Mouse (Mus musculus): ENCODE data around the gene Mrpl2.

The Mrpl2 gene

DNA sequence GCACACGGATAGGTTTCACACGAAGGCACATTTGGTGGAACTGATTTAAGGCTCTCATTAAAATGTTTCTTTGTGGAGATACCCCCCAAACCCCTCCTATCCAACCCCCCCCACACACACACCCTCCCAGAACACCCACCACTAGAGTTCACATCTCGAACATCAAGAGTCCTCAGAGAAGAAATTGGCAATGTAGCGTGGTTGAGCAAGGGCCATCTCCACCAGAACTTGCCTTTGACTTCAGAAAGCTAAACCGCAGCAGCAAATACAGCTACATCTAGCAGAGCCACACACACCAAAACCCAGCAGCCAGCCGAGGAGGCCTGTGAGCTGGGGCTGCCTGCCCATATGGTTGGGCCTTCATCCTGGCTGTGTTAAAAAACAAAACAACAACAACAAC, 18.6 kb upstream of the Mrpl2 start:
- no peak for DNase-seq (ENCODE audit: low read depth, low spot score)

DNA sequence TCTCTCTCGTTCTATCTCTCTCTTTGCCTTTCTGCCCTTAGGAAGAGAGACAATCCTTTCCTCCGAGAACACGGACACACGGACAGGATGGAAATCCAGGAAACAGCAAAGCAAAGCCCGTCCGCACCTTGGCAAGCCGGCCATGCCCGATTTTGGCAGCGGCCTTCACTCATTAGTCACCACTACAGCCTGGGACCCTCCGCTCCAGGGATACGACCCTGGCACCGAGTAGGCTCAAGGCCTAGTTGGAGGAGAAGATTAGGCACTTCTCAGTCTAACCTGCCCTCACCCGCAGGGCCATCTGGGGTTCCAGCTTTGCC, 17.6 kb upstream of the Mrpl2 start:
- no peak for DNase-seq (ENCODE audit: low read depth, low spot score)

DNA sequence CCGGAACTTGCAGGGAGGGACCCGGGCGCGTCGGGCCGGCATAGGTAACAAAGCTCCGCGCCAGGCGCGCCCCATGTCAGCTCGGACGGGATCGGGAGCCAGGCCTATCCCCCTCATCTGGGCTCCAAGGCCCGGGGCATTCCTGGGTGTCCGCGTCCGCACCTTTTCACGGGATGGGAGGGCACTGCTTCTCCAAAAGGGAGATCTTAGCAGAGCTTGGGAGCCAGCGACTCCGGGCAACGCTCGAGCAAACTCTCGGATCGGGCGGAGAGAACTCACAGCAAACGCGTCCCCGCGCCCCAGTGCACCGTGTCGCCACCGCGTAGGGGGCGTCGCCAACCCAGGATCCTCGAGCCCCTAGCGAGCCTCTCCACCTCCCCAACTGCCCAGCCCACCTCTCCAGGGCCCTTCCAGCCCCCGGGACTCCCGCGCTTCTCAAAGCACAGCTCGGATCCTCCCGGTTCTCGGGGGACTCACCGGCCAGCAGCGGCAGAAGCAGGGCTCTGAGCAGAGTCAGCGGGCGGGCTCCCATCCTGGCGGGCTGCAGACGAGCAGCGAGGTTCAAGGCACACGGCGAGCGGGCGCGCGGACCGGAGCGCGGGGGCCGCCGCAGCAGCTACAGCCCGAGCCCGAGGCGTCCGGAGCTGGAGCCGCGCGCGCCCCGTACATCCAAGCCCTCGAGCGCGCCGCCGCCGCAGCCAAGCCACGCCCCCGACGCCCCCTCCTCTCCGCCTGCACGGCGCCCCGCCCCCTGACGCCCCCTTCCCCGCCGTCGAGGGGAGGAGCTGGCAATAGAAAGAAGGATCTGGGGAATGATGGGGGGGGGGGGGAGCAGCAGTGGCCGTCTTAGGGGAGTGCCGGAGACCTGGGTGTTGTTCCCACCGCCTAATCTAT, 17.0 kb upstream of the Mrpl2 start, which contains the start of gene Ptk7:
Gene Ptk7, minus strand, starts transcription at position 714 of the 894 bp plus-strand sequence.
- no peak for DNase-seq (ENCODE audit: low read depth, low spot score)

DNA sequence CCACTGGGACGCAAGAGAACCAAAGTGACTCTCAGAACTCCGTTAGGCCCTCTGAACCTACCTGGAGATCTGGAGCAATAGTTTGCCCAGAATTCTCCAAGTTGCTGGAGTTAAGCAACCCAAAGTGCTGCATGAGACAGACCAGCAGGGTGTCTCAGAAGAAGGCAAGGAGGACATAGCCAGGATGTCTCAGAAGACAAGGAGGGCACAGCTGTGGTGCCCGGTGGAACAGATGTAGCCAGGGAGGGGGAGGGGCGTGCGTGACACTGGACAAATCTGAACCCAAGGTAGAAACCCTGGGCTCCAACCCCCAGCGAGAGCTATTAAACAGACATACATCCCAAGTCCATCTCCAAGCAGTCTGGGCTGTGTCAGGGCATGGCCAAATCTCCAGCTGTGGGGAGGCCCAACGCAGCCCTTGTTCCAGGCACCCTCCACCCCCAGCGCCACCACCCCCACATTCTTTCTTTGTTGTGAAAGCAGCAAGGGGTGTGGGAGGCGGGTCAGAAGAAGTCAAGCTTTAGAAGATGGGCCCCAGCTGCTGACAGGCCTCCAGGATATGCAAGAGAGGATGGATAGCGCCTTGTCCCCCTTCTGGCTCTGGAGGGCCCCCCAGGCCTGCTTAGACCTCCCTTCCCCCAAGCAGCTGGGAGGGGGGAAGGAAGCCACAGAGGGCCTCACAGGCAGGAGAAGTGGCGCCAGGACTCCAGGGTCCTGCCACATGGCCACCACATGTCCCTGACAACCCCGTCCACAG, 16.2 kb upstream of the Mrpl2 start:
- no peak for DNase-seq (ENCODE audit: low read depth, low spot score)

GRCm38 (mm10) chr17:46636831-46637523, 9.1 kb upstream of the Mrpl2 start:
- peak; percentile 59 for DNase-seq (ENCODE audit: low read depth, low spot score)

GRCm38 (mm10) chr17:46639929-46640328, 6.1 kb upstream of the Mrpl2 start:
- no peak for DNase-seq (ENCODE audit: low read depth, low spot score)

DNA sequence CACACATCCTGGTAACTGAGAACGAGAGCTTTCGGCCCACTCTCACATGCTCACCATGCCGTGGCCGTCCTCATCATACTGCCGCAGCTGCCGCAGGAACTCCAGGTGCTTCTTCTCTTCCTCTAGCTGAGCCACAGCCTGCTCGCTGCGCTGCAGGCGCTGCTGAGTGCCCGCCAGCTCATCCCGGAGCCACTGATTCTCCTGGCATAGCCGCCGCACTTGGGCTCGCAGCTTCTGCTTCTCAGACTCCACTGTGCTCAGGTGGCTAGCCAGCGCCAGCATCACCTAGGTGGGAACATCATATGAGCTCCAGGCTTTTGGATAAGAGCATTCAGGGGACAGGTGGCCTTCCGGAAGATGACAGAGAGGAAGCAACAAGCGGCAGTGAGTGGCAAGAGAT, 4.0 kb upstream of the Mrpl2 start:
- no peak for DNase-seq (ENCODE audit: low read depth, low spot score)

DNA sequence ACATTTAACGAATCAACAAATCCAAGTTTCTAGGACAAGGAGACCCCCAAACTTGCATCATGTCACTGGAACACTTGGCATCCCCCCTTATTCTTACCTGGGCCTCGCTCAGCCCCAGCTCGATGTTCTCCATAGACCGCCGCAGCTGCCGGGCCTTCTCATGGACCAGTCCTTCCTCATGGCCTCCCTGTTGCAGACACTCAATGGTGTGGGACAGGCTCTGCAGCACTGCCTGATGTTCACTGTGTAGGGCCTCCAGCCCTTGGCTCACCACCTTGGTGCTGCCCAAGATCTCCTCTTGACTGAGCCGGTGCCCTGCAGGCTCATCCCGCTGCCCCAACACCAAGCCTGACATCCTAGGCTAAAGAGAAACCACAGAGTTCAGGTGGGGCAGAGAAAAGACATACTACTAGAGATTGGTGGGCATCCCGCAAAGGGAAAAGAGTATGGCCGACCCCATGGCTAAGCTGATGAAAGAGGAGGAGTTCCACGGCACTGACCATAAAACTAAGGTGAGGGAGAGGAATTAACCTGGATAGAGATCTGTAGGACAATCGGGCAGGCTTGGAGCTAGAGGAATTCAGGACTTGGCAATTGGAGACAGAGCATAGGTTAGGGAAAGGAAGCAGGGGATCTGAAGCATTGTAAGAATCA, 1.8 kb upstream of the Mrpl2 start:
- no peak for DNase-seq (ENCODE audit: low read depth, low spot score)

DNA sequence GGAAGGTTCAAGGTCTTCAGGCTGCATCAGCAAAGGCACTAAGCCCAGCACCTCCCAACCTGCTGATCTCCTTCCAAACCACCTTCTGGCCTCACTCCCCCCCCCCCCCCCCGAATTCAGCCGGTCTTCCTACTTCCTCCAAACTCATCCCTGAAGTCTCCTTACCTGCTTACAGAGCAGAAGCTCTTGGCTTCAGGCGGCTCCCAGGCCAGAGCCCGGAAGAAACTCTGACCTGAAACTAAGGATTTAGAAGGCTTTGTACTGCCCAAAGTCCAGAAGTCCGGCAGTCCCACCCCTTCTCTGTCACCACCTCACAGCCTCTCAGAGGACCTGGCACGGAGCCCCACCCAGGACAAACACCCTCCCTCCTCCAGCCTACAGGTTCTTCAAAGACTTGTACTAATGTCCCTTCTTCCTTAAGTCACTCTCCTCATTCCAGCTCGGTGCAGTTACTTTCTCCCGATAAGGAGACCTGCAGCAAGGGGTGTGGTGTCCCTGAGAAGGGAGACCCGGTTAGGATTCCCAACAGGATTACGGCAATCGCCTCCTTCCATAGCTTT, 1.0 kb upstream of the Mrpl2 start:
- DNase-seq (ENCODE audit: low read depth, low spot score) = no peak

GRCm38 (mm10) chr17:46646322-46646662, 263 bp downstream of the Mrpl2 start:
- no peak for DNase-seq (ENCODE audit: low read depth, low spot score)

DNA sequence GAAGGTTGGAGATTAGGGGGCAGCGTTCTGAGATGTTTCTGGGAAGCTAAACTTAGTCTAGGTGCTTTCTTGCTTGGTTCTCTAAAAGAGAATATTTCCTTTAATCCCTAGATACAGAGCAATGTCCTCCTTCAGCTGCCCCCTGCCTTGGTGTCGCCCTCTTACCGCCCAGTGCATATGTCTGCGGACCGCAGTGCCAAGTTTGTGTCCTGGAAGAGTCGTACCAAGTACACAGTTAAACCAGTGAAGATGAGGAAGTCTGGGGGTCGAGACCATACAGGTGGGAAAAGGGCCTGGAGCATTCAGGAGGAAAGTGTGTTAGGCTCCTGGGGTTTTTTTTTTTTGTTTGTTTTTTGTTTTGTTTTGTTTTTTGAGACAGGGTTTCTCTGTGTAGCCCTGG, 1.2 kb downstream of the Mrpl2 start:
- DNase-seq (ENCODE audit: low read depth, low spot score) = no peak

- DNase-seq (ENCODE audit: low read depth, low spot score) = no peak
Measured at GRCm38 (mm10) chr17:46648436-46648835, 2.4 kb downstream of the Mrpl2 start.

GRCm38 (mm10) chr17:46649811-46650210, 3.8 kb downstream of the Mrpl2 start:
- no peak for DNase-seq (ENCODE audit: low read depth, low spot score)

GRCm38 (mm10) chr17:46650232-46651031, 4.4 kb downstream of the Mrpl2 start, which contains the start of gene Cul7:
Gene Cul7, plus strand, starts transcription at chr17:46650337.
- DNase-seq (ENCODE audit: low read depth, low spot score) = no peak

GRCm38 (mm10) chr17:46651292-46651691, 5.3 kb downstream of the Mrpl2 start:
- no peak for DNase-seq (ENCODE audit: low read depth, low spot score)

- no peak for DNase-seq (ENCODE audit: low read depth, low spot score)
Measured at GRCm38 (mm10) chr17:46651755-46652547, 5.9 kb downstream of the Mrpl2 start.

- no peak for DNase-seq (ENCODE audit: low read depth, low spot score)
Measured at GRCm38 (mm10) chr17:46656054-46656453, 10.0 kb downstream of the Mrpl2 start.

DNA sequence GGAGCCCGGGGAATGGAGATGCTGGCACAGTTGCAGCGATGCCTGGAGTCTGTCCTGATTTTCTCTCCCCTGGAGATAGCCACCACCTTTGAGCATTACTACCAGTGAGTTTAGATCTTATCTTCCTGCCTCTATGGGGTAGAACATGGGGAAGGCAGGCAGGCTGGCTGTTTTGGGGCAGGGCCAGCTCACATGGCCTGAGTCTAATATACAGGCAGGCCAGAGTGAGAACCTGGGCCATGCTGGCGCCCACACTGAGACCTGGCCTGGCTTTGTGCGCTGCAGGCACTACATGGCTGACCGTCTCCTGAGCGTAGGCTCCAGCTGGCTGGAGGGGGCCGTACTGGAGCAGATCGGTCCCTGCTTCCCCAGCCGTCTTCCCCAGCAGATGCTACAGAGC, 15.3 kb downstream of the Mrpl2 start:
- no peak for DNase-seq (ENCODE audit: low read depth, low spot score)

GRCm38 (mm10) chr17:46661981-46662380, 16.0 kb downstream of the Mrpl2 start:
- no peak for DNase-seq (ENCODE audit: low read depth, low spot score)

- no peak for DNase-seq (ENCODE audit: low read depth, low spot score)
Measured at GRCm38 (mm10) chr17:46662730-46663129, 16.7 kb downstream of the Mrpl2 start.
